Mouse (Mus musculus) brain, adult 2 months (tissue): ENCODE measurements around the gene Nfkbib.

Experiments used
- DNase-seq: peaks from one replicate; pipeline ENCODE4 v3.0.0; 2011; ENCODE audit warnings: low read depth, low spot score

Nfkbib gene

GRCm38 (mm10) chr7:28719650-28720049 is 47.7 kb downstream of the Nfkbib start:
- no peak for DNase-seq

GRCm38 (mm10) chr7:28719159-28719558 is 48.2 kb downstream of the Nfkbib start:
- DNase-seq = no peak

- no peak for DNase-seq
Observed at GRCm38 (mm10) chr7:28717726-28718125, 49.6 kb downstream of the Nfkbib start.

GRCm38 (mm10) chr7:28716590-28717281 is 50.6 kb downstream of the Nfkbib start, which contains the start of gene Fbxo17:
Gene Fbxo17, plus strand, starts transcription at chr7:28716804.
- DNase-seq = peak; percentile 62

- DNase-seq = no peak
Observed at GRCm38 (mm10) chr7:28715598-28715997, 51.7 kb downstream of the Nfkbib start.

- peak; percentile 71 for DNase-seq
Observed at GRCm38 (mm10) chr7:28714667-28715066, 52.6 kb downstream of the Nfkbib start.

- DNase-seq = no peak
Observed at GRCm38 (mm10) chr7:28710962-28711361, 56.4 kb downstream of the Nfkbib start.

- no peak for DNase-seq
Observed at GRCm38 (mm10) chr7:28709454-28709853, 57.9 kb downstream of the Nfkbib start.
